Mouse (Mus musculus) spleen, postnatal 0 days (tissue): ENCODE results near the gene Gm17304. TPM values are rescaled to one million over a fixed set of nuclear protein-coding genes. Genes with fewer than 3 reads are reported as not detected.

Experiments used
- polyA plus RNA-seq: library from polyadenylated mRNA; unstranded; fragments of >200 nt; fragmentation: Nextera tagmentation; extraction: Ambion mirVana; gene quantifications from 2 replicates; pipeline ENCODE4 v1.2.1, GENCODE M21; 2015

Gene Gm17304
- not detected in 2 replicates for polyA plus RNA-seq

GRCm38 (mm10) chr5:106608798-106609197 lies at the start of gene Gm17304:
Gene Gm17304 (plus strand): TSS chr5:106609098.

Other genes starting within 250 kb of the Gm17304 start
- not detected in 2 replicates for gene Barhl2, start 150.9 kb upstream of the Gm17304 start, polyA plus RNA-seq
- 42.4 and 47.2 TPM in 2 replicates for gene Zfp644, start 88.2 kb downstream of the Gm17304 start, polyA plus RNA-seq